ENCODE assay signal across 10 mouse cellular contexts in genomic region chr2:24182423-24183147, GRCm38 (mm10). TPM values are rescaled to one million over a fixed set of nuclear protein-coding genes. Genes with fewer than 3 reads are reported as not detected.
DNase-seq lines count a peak whose midpoint lies in the region; ATAC-seq and TF ChIP-seq lines count a peak whose summit lies in the region.
"Not testable (repeated sequence)": the region's sequence is repeated elsewhere in the genome, so short reads cannot be mapped to it uniquely, and the experiment has no call there.
"Had no signal": no experiment of that assay in that cellular context is flagged by ENCODE, and none has a peak within 500 bp of the region (broad histone marks: within the 10 kb centered on the region; RNA-seq: fewer than 3 reads in every experiment).

No protein-coding gene starts in this region.

- TF ChIP-seq CTCF in lung, embryonic 14.5 days (IDR thresholded peaks at IDR 0.05; ENCODE audit: low read depth): not testable (repeated sequence)

- not testable (repeated sequence) for H3K9me3 ChIP-seq in forebrain, embryonic 14.5 days (replicated peaks; ENCODE audit: control insufficient read depth, low read length); hindbrain, embryonic 10.5 days; lung, embryonic 14.5 days (ENCODE audit: low read depth, low read length); midbrain, embryonic 16.5 days (replicated peaks; ENCODE audit: control insufficient read depth, low read length, poor library complexity, severe bottlenecking)

- H3K4me1 ChIP-seq in forebrain, embryonic 14.5 days (ENCODE audit: control insufficient read depth, insufficient read depth, low read length); hindbrain, embryonic 10.5 days (replicated peaks); lung, embryonic 14.5 days (ENCODE audit: insufficient read depth); midbrain, embryonic 16.5 days (ENCODE audit: control insufficient read depth, insufficient read depth, low read length): not testable (repeated sequence)

- H3K4me3 ChIP-seq in forebrain, embryonic 14.5 days (ENCODE audit: low read depth, low read length); lung, embryonic 14.5 days (ENCODE audit: low read depth, low read length); midbrain, embryonic 16.5 days (ENCODE audit: low read depth, low read length): not testable (repeated sequence)
- H3K4me3 ChIP-seq in hindbrain, embryonic 10.5 days: peak overlapping the region; percentile 27; the same call in 1 of the 2 replicates

- not testable (repeated sequence) for H3K36me3 ChIP-seq in forebrain, embryonic 14.5 days (ENCODE audit: control insufficient read depth, insufficient read depth, low read length); hindbrain, embryonic 10.5 days; lung, embryonic 14.5 days (ENCODE audit: insufficient read depth); midbrain, embryonic 16.5 days (ENCODE audit: control insufficient read depth, insufficient read depth, low read length)

- WGBS in forebrain, embryonic 14.5 days: 62% methylated on average over 13 of the region's 13 CpGs
- WGBS in hindbrain, embryonic 10.5 days: 73% methylated on average over 13 of the region's 13 CpGs
- WGBS in lung, embryonic 14.5 days: 55% methylated on average over 13 of the region's 13 CpGs
- 61% methylated on average over 13 of the region's 13 CpGs for WGBS in midbrain, embryonic 16.5 days

- H3K9ac ChIP-seq in forebrain, embryonic 14.5 days (ENCODE audit: low read length); lung, embryonic 14.5 days; midbrain, embryonic 16.5 days (ENCODE audit: low read depth, low read length): not testable (repeated sequence)

- peak overlapping the region; percentile 33; the same call in 1 of the 2 replicates for H3K4me2 ChIP-seq in forebrain, embryonic 14.5 days (ENCODE audit: low read length)
- H3K4me2 ChIP-seq in lung, embryonic 14.5 days: peak overlapping the region; percentile 23; the same call in 1 of the 2 replicates
- H3K4me2 ChIP-seq in midbrain, embryonic 16.5 days (ENCODE audit: low read length): peak overlapping the region; percentile 38

- ATAC-seq in forebrain, embryonic 14.5 days; lung, embryonic 14.5 days (ENCODE audit: insufficient read depth); midbrain, embryonic 16.5 days: not testable (repeated sequence)

- not testable (repeated sequence) for H3K27ac ChIP-seq in forebrain, embryonic 14.5 days (ENCODE audit: low read depth, low read length); hindbrain, embryonic 10.5 days; lung, embryonic 14.5 days (ENCODE audit: low read depth); midbrain, embryonic 16.5 days (ENCODE audit: low read length)

- peak; percentile 4 to 5 for DNase-seq in cerebellum, postnatal 14 days
- not testable (repeated sequence) for DNase-seq in forebrain, embryonic 14.5 days (ENCODE audit: low spot score); hindbrain, embryonic 10.5 days (ENCODE audit: low spot score); lung, embryonic 14.5 days
- DNase-seq in kidney, adult 18-20 months: peak; percentile 37
- peak; percentile 30 to 46 for DNase-seq in kidney, postnatal 36 days

- not testable (repeated sequence) for H3K27me3 ChIP-seq in forebrain, embryonic 14.5 days (replicated peaks; ENCODE audit: control insufficient read depth, insufficient read depth, low read length); hindbrain, embryonic 10.5 days (ENCODE audit: insufficient read depth, poor library complexity, severe bottlenecking); lung, embryonic 14.5 days (ENCODE audit: insufficient read depth, low read length); midbrain, embryonic 16.5 days (ENCODE audit: control insufficient read depth, insufficient read depth, low read depth, low read length)

RNA-seq across cellular contexts. Expression of gene Il1f9, which starts 3.7 kb away (rescaled TPM):
- polyA plus RNA-seq in forebrain, embryonic 14.5 days (2014; fragmentation: Nextera tagmentation; extraction: Ambion mirVana): not detected in 2 replicates
- polyA plus RNA-seq in hindbrain, embryonic 10.5 days (2016; fragmentation: Nextera tagmentation; extraction: Ambion mirVana): not detected in 2 replicates
- not detected in 2 replicates for polyA plus RNA-seq in lung, embryonic 14.5 days (2014; fragmentation: Nextera tagmentation; extraction: Ambion mirVana)
- not detected in 2 replicates for polyA plus RNA-seq in midbrain, embryonic 16.5 days (2015; fragmentation: Nextera tagmentation; extraction: Ambion mirVana)
- polyA plus RNA-seq: brain, embryonic 14.5 days; large intestine, adult 2 months; liver, embryonic 11.5 days had no signal

RNA-seq across cellular contexts. Expression of gene Il1f8, which starts 29.6 kb away (rescaled TPM):
- not detected in 2 replicates for polyA plus RNA-seq in forebrain, embryonic 14.5 days (2014; fragmentation: Nextera tagmentation; extraction: Ambion mirVana)
- polyA plus RNA-seq in hindbrain, embryonic 10.5 days (2016; fragmentation: Nextera tagmentation; extraction: Ambion mirVana): not detected in 2 replicates
- not detected in 2 replicates for polyA plus RNA-seq in lung, embryonic 14.5 days (2014; fragmentation: Nextera tagmentation; extraction: Ambion mirVana)
- polyA plus RNA-seq in midbrain, embryonic 16.5 days (2015; fragmentation: Nextera tagmentation; extraction: Ambion mirVana): not detected in 2 replicates
- polyA plus RNA-seq: brain, embryonic 14.5 days; large intestine, adult 2 months; liver, embryonic 11.5 days had no signal

RNA-seq across cellular contexts. Expression of gene Il1f6, which starts 32.6 kb away (rescaled TPM):
- polyA plus RNA-seq in forebrain, embryonic 14.5 days (2014; fragmentation: Nextera tagmentation; extraction: Ambion mirVana): not detected in 2 replicates
- not detected in 2 replicates for polyA plus RNA-seq in hindbrain, embryonic 10.5 days (2016; fragmentation: Nextera tagmentation; extraction: Ambion mirVana)
- not detected in 2 replicates for polyA plus RNA-seq in lung, embryonic 14.5 days (2014; fragmentation: Nextera tagmentation; extraction: Ambion mirVana)
- polyA plus RNA-seq in midbrain, embryonic 16.5 days (2015; fragmentation: Nextera tagmentation; extraction: Ambion mirVana): not detected in 2 replicates
- polyA plus RNA-seq: brain, embryonic 14.5 days; large intestine, adult 2 months; liver, embryonic 11.5 days had no signal
